In the genomic region with DNA sequence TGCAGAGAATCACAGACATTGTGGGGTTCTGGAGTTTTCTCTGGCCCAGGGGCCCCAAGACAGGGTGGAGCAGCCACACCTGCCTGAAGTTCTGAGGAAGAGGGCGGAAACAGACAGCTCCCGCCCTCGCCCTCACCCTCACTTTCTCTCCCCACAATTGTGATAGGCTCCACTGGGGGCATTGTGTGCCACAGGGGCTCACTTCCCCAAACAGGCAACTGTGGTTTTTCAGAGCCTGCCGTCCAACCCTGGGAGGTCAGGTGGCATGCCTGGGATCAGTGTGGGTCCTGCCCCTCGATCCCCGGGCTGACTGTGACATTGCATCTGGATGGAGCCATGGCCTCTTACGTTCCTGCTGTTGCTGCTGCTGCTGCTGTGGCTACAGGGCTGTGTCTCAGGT, we compare ENCODE assay signal across 10 mouse cellular contexts. TPM values are rescaled to one million over a fixed set of nuclear protein-coding genes. Genes with fewer than 3 reads are reported as not detected.
A peak's percentile ranks its signal among the peaks of the same experiment; 100 is the strongest.
DNase-seq lines count a peak whose midpoint lies in the region; ATAC-seq and TF ChIP-seq lines count a peak whose summit lies in the region.
"Had no signal": no experiment of that assay in that cellular context is flagged by ENCODE, and none has a peak within 500 bp of the region (broad histone marks: within the 10 kb centered on the region; RNA-seq: fewer than 3 reads in every experiment).

No protein-coding gene starts in this region.

- peak; percentile 64 for ATAC-seq in activated CD4-positive, CD25-positive, alpha-beta regulatory T cell, adult 4 months
- peak; percentile 85 for ATAC-seq in neutrophil, adult 5-6 weeks (ENCODE audit: extremely low read depth, insufficient number of reproducible peaks, low FRiP score, poor library complexity, severe bottlenecking)
- no peak for ATAC-seq in hindbrain, embryonic 13.5 days (ENCODE audit: low FRiP score)

- no peak overlapping the region for H3K27ac ChIP-seq in hindbrain, embryonic 13.5 days
- H3K27ac ChIP-seq in kidney, adult 2 months (ENCODE audit: insufficient read depth, low read depth, low read length): no peak overlapping the region

- TF ChIP-seq POLR2A in kidney, adult 2 months (IDR thresholded peaks at IDR 0.05; ENCODE audit: low read depth, low read length): no peak

- TF ChIP-seq CTCF in kidney, adult 2 months (conservative IDR thresholded peaks at IDR 0.05; ENCODE audit: insufficient read depth, insufficient read length, low read depth, low read length): no peak

- no peaks in the 10 kb centered on the region for H3K27me3 ChIP-seq in hindbrain, embryonic 13.5 days
- H3K27me3 ChIP-seq in kidney, adult 2 months (replicated peaks; ENCODE audit: control insufficient read depth, insufficient read depth, low read length): no peaks in the 10 kb centered on the region

- DNase-seq in CD4-positive helper T cell, adult 2 months (ENCODE audit: low read depth, low spot score): peak; percentile 70
- peak; percentile 81 for DNase-seq in liver
- DNase-seq in kidney, postnatal 4 days: no peak
- DNase-seq in kidney, adult 2 months: no peak
- no peak for DNase-seq in right cerebral cortex, postnatal 4 days
- DNase-seq: adrenal gland, adult 2 months had no signal

- H3K4me1 ChIP-seq in hindbrain, embryonic 13.5 days (replicated peaks): no peaks in the 10 kb centered on the region
- no peaks in the 10 kb centered on the region for H3K4me1 ChIP-seq in kidney, adult 2 months (ENCODE audit: control insufficient read depth, insufficient read depth, low read length)

- 69% methylated on average over 7 of the region's 7 CpGs for WGBS in hindbrain, embryonic 13.5 days
- 72% methylated on average over 7 of the region's 7 CpGs for WGBS in kidney, adult 2 months

- no peak overlapping the region for H3K4me3 ChIP-seq in hindbrain, embryonic 13.5 days
- H3K4me3 ChIP-seq in kidney, adult 2 months (ENCODE audit: insufficient read depth, low read depth, low read length): no peak overlapping the region

- no peaks in the 10 kb centered on the region for H3K36me3 ChIP-seq in hindbrain, embryonic 13.5 days
- H3K36me3 ChIP-seq in kidney, adult 2 months (ENCODE audit: control insufficient read depth, insufficient read depth, low read length): no peaks in the 10 kb centered on the region

- no peak overlapping the region for H3K9ac ChIP-seq in hindbrain, embryonic 13.5 days

- H3K9me3 ChIP-seq in hindbrain, embryonic 13.5 days: no peaks in the 10 kb centered on the region

- no peak overlapping the region for H3K4me2 ChIP-seq in hindbrain, embryonic 13.5 days

RNA-seq across cellular contexts. Expression of a gene that starts 0.9 kb away (rescaled TPM):
- 10 to 100 TPM; 16.1 to 17.1 TPM for polyA plus RNA-seq in activated CD4-positive, CD25-positive, alpha-beta regulatory T cell, adult 4 months (2017; shearing (Covaris generic))
- 145 and 151 TPM in 2 replicates for total RNA-seq in neutrophil, adult 5-6 weeks (2017)
- 0.14 and 0.17 TPM in 2 replicates for polyA plus RNA-seq in hindbrain, embryonic 13.5 days (2015; fragmentation: Nextera tagmentation; extraction: Ambion mirVana)
- polyA plus RNA-seq in kidney, adult 2 months (2012; rRNA removed): 0.07 and 3.1 TPM in 2 replicates

RNA-seq across cellular contexts. Expression of a gene that starts 15.7 kb away (rescaled TPM):
- polyA plus RNA-seq in activated CD4-positive, CD25-positive, alpha-beta regulatory T cell, adult 4 months (2017; shearing (Covaris generic)): 1 to 10 TPM in 1 of 2 experiments, under 1 TPM in 1; 0.60 to 1.2 TPM
- total RNA-seq in neutrophil, adult 5-6 weeks (2017): 99.2 and 102 TPM in 2 replicates
- polyA plus RNA-seq in hindbrain, embryonic 13.5 days (2015; fragmentation: Nextera tagmentation; extraction: Ambion mirVana): 0.14 and 0.35 TPM in 2 replicates
- polyA plus RNA-seq in kidney, adult 2 months (2012; rRNA removed): 0.08 and 0.45 TPM in 2 replicates

RNA-seq across cellular contexts. Expression of a gene that starts 36.1 kb away (rescaled TPM):
- under 1 TPM in 1 of 2 experiments, not detected in 1; 0.37 TPM for polyA plus RNA-seq in activated CD4-positive, CD25-positive, alpha-beta regulatory T cell, adult 4 months (2017; shearing (Covaris generic))
- total RNA-seq in neutrophil, adult 5-6 weeks (2017): 47.1 and 49.0 TPM in 2 replicates
- polyA plus RNA-seq in hindbrain, embryonic 13.5 days (2015; fragmentation: Nextera tagmentation; extraction: Ambion mirVana): not detected in 2 replicates
- 0.91 and 0.92 TPM in 2 replicates for polyA plus RNA-seq in kidney, adult 2 months (2012; rRNA removed)

RNA-seq across cellular contexts. Expression of a gene that starts 46.0 kb away (rescaled TPM):
- not detected for polyA plus RNA-seq in activated CD4-positive, CD25-positive, alpha-beta regulatory T cell, adult 4 months (2017; shearing (Covaris generic))
- total RNA-seq in neutrophil, adult 5-6 weeks (2017): 2.6 and 3.7 TPM in 2 replicates
- polyA plus RNA-seq in hindbrain, embryonic 13.5 days (2015; fragmentation: Nextera tagmentation; extraction: Ambion mirVana): 4.8 and 5.9 TPM in 2 replicates
- 0.62 and 0.75 TPM in 2 replicates for polyA plus RNA-seq in kidney, adult 2 months (2012; rRNA removed)

RNA-seq across cellular contexts. Expression of a gene that starts 52.6 kb away (rescaled TPM):
- polyA plus RNA-seq in activated CD4-positive, CD25-positive, alpha-beta regulatory T cell, adult 4 months (2017; shearing (Covaris generic)): not detected
- 140 and 149 TPM in 2 replicates for total RNA-seq in neutrophil, adult 5-6 weeks (2017)
- not detected in 2 replicates for polyA plus RNA-seq in hindbrain, embryonic 13.5 days (2015; fragmentation: Nextera tagmentation; extraction: Ambion mirVana)
- 0.11 and 0.19 TPM in 2 replicates for polyA plus RNA-seq in kidney, adult 2 months (2012; rRNA removed)
- total RNA-seq: left cerebral cortex, adult 18-20 months had no signal
- polyA plus RNA-seq: adrenal gland, adult 2 months had no signal

Comparison
In these comparisons a context has a peak if more than half of its experiments do, and no peak if none do; other contexts are left out.
1. DNase-seq: peak in CD4-positive helper T cell, adult 2 months (single experiment) and liver (single experiment); none in kidney, postnatal 4 days (0 of 2), kidney, adult 2 months (single experiment) and right cerebral cortex, postnatal 4 days (single experiment).